Mouse (Mus musculus): ENCODE results near the gene Daam2. TPM values are rescaled to one million over a fixed set of nuclear protein-coding genes. Genes with fewer than 3 reads are reported as not detected.

The Daam2 gene
- total and polyA plus RNA-seq, 3 experiments, result 0.04 to 0.41 TPM; not detected in 1

DNA sequence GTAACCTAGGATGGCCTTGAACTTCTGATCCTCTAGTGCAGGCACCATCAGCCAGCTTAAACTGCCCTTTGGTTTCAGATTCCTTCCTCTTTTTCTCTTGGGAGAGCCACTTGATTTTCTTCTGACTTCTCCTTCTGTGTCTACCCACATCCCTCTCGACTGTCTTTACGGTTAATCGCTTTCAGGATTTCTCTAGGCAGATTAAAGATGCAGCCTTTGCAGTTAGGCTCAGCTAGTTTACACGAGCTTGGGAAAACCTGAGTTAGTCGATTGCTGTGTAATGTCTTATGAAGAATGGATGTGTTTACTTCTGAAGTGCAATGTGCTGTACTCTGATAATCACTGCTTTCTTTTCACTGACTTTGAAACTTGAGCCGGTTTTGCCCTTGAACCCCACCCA lies 127.5 kb downstream of the Daam2 start:
- H3K27ac ChIP-seq (ENCODE audit: insufficient read depth, low read depth), result no peak overlapping the region

DNA sequence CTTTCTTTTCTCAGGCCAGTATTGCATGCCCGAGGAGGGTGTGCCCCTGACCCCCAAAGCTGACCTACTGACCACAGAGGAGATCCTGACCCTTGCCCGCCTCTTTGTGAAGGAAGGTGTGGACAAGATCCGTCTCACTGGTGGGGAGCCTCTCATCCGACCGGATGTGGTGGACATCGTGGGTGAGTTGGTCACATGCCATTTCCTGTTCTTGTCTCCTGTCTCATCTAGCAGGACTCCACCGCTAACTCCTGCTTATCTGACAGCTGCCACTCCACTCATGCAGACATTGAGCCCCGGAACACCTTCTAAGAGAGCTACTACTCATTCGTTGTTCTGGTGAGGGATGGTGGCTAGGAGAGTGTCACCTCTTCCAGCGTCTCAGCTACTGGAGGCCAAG lies 129.1 kb downstream of the Daam2 start:
- no peak for DNase-seq (ENCODE audit: extremely low read depth)
- Histone ChIP-seq H3K27me3 (replicated peaks) (no peaks in the 10 kb centered on the region), H3K27ac (ENCODE audit: insufficient read depth, low read depth) (no peak overlapping the region), H3K36me3 (replicated peaks in 1 of 2; ENCODE audit: control insufficient read depth in 1 of 2, insufficient read depth in 1 of 2, low read length in 1 of 2) (peaks cover 26 to 70% of the 10 kb centered on the region in 2 experiments), H3K4me1 (ENCODE audit: control insufficient read depth in 1 of 2, insufficient read depth in 2 of 2) (peaks cover under 1 to 11% of the 10 kb centered on the region in 2 experiments; a peak in 3 of 4 replicates), H3K9me3 (replicated peaks; ENCODE audit: low read length) (no peaks in the 10 kb centered on the region), H3K9ac (ENCODE audit: insufficient read depth, low read depth) (no peak overlapping the region), H3K79me2 (replicated peaks; ENCODE audit: control insufficient read depth, extremely low read depth, insufficient read depth, poor library complexity, severe bottlenecking) (no peaks in the 10 kb centered on the region; the same call in 1 of the 2 replicates), H3K4me3 (replicated peaks in 1 of 3; ENCODE audit: low read depth in 2 of 3, low read length in 2 of 3, poor library complexity in 1 of 3) (no peak overlapping the region), H3K4me2 (ENCODE audit: insufficient read depth, low read depth, poor library complexity, severe bottlenecking) (no peak overlapping the region)
- in situ Hi-C loops (cut with MboI; ENCODE audit: low pct_ligation_motif_present, low pct_unique_long_range_greater_than_20kb, low sequenced_read_pairs), result no loop called here
- TF ChIP-seq MAZ (IDR thresholded peaks at IDR 0.05; ENCODE audit: low read depth, low read length) (no peak), CTCF (conservative IDR thresholded peaks at IDR 0.05 in 1 of 2, IDR thresholded peaks at IDR 0.05 in 1 of 2; ENCODE audit: low read depth in 2 of 2, low read length in 2 of 2) (no peak), NELFE (IDR thresholded peaks at IDR 0.05; ENCODE audit: low read depth, low read length) (no peak), MYC (IDR thresholded peaks at IDR 0.05; ENCODE audit: low read depth, low read length) (no peak), USF2 (conservative IDR thresholded peaks at IDR 0.05; ENCODE audit: low read depth, low read length) (no peak), E2F4 (IDR thresholded peaks at IDR 0.05; ENCODE audit: insufficient replicate concordance, low read depth, low read length) (no peak), USF1 (IDR thresholded peaks at IDR 0.05; ENCODE audit: low read depth, low read length) (no peak), MAX (IDR thresholded peaks at IDR 0.05; ENCODE audit: low read length) (no peak)
- dilution Hi-C loops (cut with MboI; ENCODE audit: extremely low pct_ligation_motif_present, extremely low pct_unique_long_range_greater_than_20kb, low sequenced_read_pairs), result no loop called here

More for the DNA sequence above, 127.5 kb downstream of the Daam2 start:
- TF ChIP-seq ZNF384 (IDR thresholded peaks at IDR 0.05; ENCODE audit: low read depth, low read length) (no peak), POLR2A (IDR thresholded peaks at IDR 0.05; ENCODE audit: low read depth, low read length) (no peak), UBTF (IDR thresholded peaks at IDR 0.05; ENCODE audit: low read depth, low read length) (no peak), MAFK (IDR thresholded peaks at IDR 0.05; ENCODE audit: insufficient replicate concordance, low read length) (no peak), ELF1 (IDR thresholded peaks at IDR 0.05; ENCODE audit: low read depth, low read length) (no peak), MAX (IDR thresholded peaks at IDR 0.05; ENCODE audit: low read length) (no peak), IRF4 (IDR thresholded peaks at IDR 0.05; ENCODE audit: low read depth, low read length) (no peak), MEF2A (IDR thresholded peaks at IDR 0.05; ENCODE audit: borderline replicate concordance, low read depth, low read length) (no peak), TCF12 (IDR thresholded peaks at IDR 0.05; ENCODE audit: low read depth, low read length) (no peak), ETS1 (conservative IDR thresholded peaks at IDR 0.05; ENCODE audit: low read depth, low read length) (no peak)
- no peaks in the 10 kb centered on the region for H3K9me3 ChIP-seq (replicated peaks; ENCODE audit: low read length)
- no peak overlapping the region for H3K9ac ChIP-seq (ENCODE audit: insufficient read depth, low read depth)
- dilution Hi-C loops (cut with MboI; ENCODE audit: extremely low pct_ligation_motif_present, extremely low pct_unique_long_range_greater_than_20kb, low sequenced_read_pairs) (no loop called here), in situ Hi-C loops (cut with MboI; ENCODE audit: low pct_ligation_motif_present, low pct_unique_long_range_greater_than_20kb, low sequenced_read_pairs) (no loop called here)
- no peak overlapping the region for H3K4me3 ChIP-seq (replicated peaks in 1 of 3; ENCODE audit: low read depth in 2 of 3, low read length in 2 of 3, poor library complexity in 1 of 3)
- H3K79me2 ChIP-seq (replicated peaks; ENCODE audit: control insufficient read depth, extremely low read depth, insufficient read depth, poor library complexity, severe bottlenecking), result no peaks in the 10 kb centered on the region; the same call in 1 of the 2 replicates
- H3K36me3 ChIP-seq (replicated peaks in 1 of 2; ENCODE audit: control insufficient read depth in 1 of 2, insufficient read depth in 1 of 2, low read length in 1 of 2), result peaks cover 26 to 75% of the 10 kb centered on the region in 2 experiments
- H3K4me1 ChIP-seq (ENCODE audit: control insufficient read depth in 1 of 2, insufficient read depth in 2 of 2), result 0 out of 4 replicates have a peak, but pooled peaks cover 0 to 6% of the 10 kb centered on the region in 2 experiments
- DNase-seq (ENCODE audit: extremely low read depth), result no peak
- no peaks in the 10 kb centered on the region for H3K27me3 ChIP-seq (replicated peaks)
- no peak overlapping the region for H3K4me2 ChIP-seq (ENCODE audit: insufficient read depth, low read depth, poor library complexity, severe bottlenecking)
